Mouse (Mus musculus) CH12.LX (cell line): ENCODE results near the gene Syndig1. TPM values are rescaled to one million over a fixed set of nuclear protein-coding genes. Genes with fewer than 3 reads are reported as not detected.

Experiments used
- DNase-seq: peaks from one replicate; pipeline ENCODE4 v3.0.0-alpha.2; 2013; ENCODE audit errors: extremely low read depth
- H3K27ac ChIP-seq: 2 replicates; pipeline ENCODE4 v1.5.1; 2012; ENCODE audit warnings: low read depth, mild to moderate bottlenecking, control low read depth, moderate library complexity; ENCODE audit not compliant: insufficient read depth
- H3K27me3 ChIP-seq: replicated peaks from 2 replicates; pipeline ENCODE3; 2012; ENCODE audit warnings: inconsistent platforms
- H3K36me3 ChIP-seq, 2 experiments: replicated peaks in 1 of 2; 2 replicates each; pipeline versions ENCODE3 to v1.6.1; 2012; ENCODE audit warnings: inconsistent platforms in 1 of 2, low read length in 1 of 2, mild to moderate bottlenecking in 1 of 2, mixed read lengths in 1 of 2, moderate library complexity in 1 of 2; ENCODE audit not compliant: control insufficient read depth in 1 of 2, insufficient read depth in 1 of 2
- H3K4me1 ChIP-seq, 2 experiments: 2 replicates each; pipeline ENCODE4 v1.6.1; 2012; ENCODE audit warnings: inconsistent platforms in 1 of 2, moderate library complexity in 1 of 2; ENCODE audit not compliant: insufficient read depth in 2 of 2, control insufficient read depth in 1 of 2
- H3K4me2 ChIP-seq: 2 replicates; pipeline ENCODE4 v1.6.1; 2012; ENCODE audit warnings: low read depth, mild to moderate bottlenecking, control low read depth; ENCODE audit not compliant: poor library complexity, insufficient read depth, severe bottlenecking
- H3K4me3 ChIP-seq, 3 experiments: fragments of 150-350 bp in 1 of 3; sonication (generic) in 1 of 3; replicated peaks in 1 of 3; 2 replicates each; pipeline versions ENCODE3 to v1.5.1; 2011 to 2012; ENCODE audit warnings: low read depth in 2 of 3, low read length in 2 of 3, mild to moderate bottlenecking in 2 of 3, moderate library complexity in 2 of 3, control low read depth in 1 of 3, improper control_type of control experiment in 1 of 3, inconsistent platforms in 1 of 3, mixed read lengths in 1 of 3; ENCODE audit not compliant: poor library complexity in 1 of 3
- H3K79me2 ChIP-seq: replicated peaks from 2 replicates; pipeline ENCODE4 v1.6.1; 2012; ENCODE audit warnings: mild to moderate bottlenecking, moderate library complexity; ENCODE audit not compliant: control insufficient read depth, poor library complexity, insufficient read depth, severe bottlenecking; ENCODE audit errors: extremely low read depth
- H3K9ac ChIP-seq: 2 replicates; pipeline ENCODE4 v1.6.1; 2012; ENCODE audit warnings: low read depth, mild to moderate bottlenecking, control low read depth, moderate library complexity; ENCODE audit not compliant: insufficient read depth
- H3K9me3 ChIP-seq: replicated peaks from 2 replicates; pipeline ENCODE3; 2012; ENCODE audit warnings: low read length, inconsistent platforms, mixed read lengths
- CHD1 ChIP-seq: IDR thresholded peaks from 2 replicates; pipeline ENCODE4 v1.6.1; 2012; ENCODE audit warnings: low read depth, low read length, improper control_type of control experiment, inconsistent platforms
- CTCF ChIP-seq, 2 experiments: IDR thresholded peaks in 1 of 2; conservative IDR thresholded peaks in 1 of 2; 2 replicates each; pipeline ENCODE4 v1.5.1; 2011 to 2012; ENCODE audit warnings: low read depth in 2 of 2, low read length in 2 of 2, improper control_type of control experiment in 1 of 2, inconsistent platforms in 1 of 2, mild to moderate bottlenecking in 1 of 2, moderate library complexity in 1 of 2
- ELF1 ChIP-seq: IDR thresholded peaks from 2 replicates; pipeline ENCODE4 v1.6.1; 2014; ENCODE audit warnings: low read depth, mild to moderate bottlenecking, inconsistent platforms, low read length, improper control_type of control experiment
- ETS1 ChIP-seq: conservative IDR thresholded peaks from 2 replicates; pipeline ENCODE4 v1.6.1; 2012; ENCODE audit warnings: low read depth, mild to moderate bottlenecking, inconsistent platforms, low read length, improper control_type of control experiment, moderate library complexity
- GABPA ChIP-seq: IDR thresholded peaks from 2 replicates; pipeline ENCODE4 v1.6.1; 2012; ENCODE audit warnings: low read depth, low read length, improper control_type of control experiment, inconsistent platforms; ENCODE audit not compliant: insufficient replicate concordance
- HCFC1 ChIP-seq: IDR thresholded peaks from 2 replicates; pipeline ENCODE4 v1.6.1; 2012; ENCODE audit warnings: low read depth, mild to moderate bottlenecking, inconsistent platforms, low read length, improper control_type of control experiment
- IRF4 ChIP-seq: IDR thresholded peaks from 2 replicates; pipeline ENCODE4 v1.6.1; 2014; ENCODE audit warnings: low read depth, mild to moderate bottlenecking, inconsistent platforms, low read length, improper control_type of control experiment
- JUN ChIP-seq: IDR thresholded peaks from 2 replicates; pipeline ENCODE4 v1.6.1; 2011; ENCODE audit warnings: low read depth, mild to moderate bottlenecking, low read length, improper control_type of control experiment, moderate library complexity; ENCODE audit not compliant: insufficient read depth
- JUND ChIP-seq: conservative IDR thresholded peaks from 2 replicates; pipeline ENCODE4 v1.6.1; 2011; ENCODE audit warnings: low read depth, low read length, improper control_type of control experiment
- KAT2A ChIP-seq: IDR thresholded peaks from 2 replicates; pipeline ENCODE4 v1.6.1; 2012; ENCODE audit warnings: low read length, improper control_type of control experiment, inconsistent platforms; ENCODE audit not compliant: insufficient replicate concordance
- MAX ChIP-seq: IDR thresholded peaks from 2 replicates; pipeline ENCODE4 v1.6.1; 2011; ENCODE audit warnings: low read length, improper control_type of control experiment
- MAZ ChIP-seq: IDR thresholded peaks from 2 replicates; pipeline ENCODE4 v1.6.1; 2012; ENCODE audit warnings: low read depth, mild to moderate bottlenecking, inconsistent platforms, low read length, improper control_type of control experiment, moderate library complexity
- MEF2A ChIP-seq: IDR thresholded peaks from 2 replicates; pipeline ENCODE4 v1.6.1; 2014; ENCODE audit warnings: low read depth, mild to moderate bottlenecking, inconsistent platforms, low read length, improper control_type of control experiment, borderline replicate concordance
- MXI1 ChIP-seq: IDR thresholded peaks from 2 replicates; pipeline ENCODE4 v1.6.1; 2011; ENCODE audit warnings: mild to moderate bottlenecking, low read depth, low read length, improper control_type of control experiment
- NELFE ChIP-seq: IDR thresholded peaks from 2 replicates; pipeline ENCODE4 v1.6.1; 2011; ENCODE audit warnings: low read depth, low read length, improper control_type of control experiment
- NRF1 ChIP-seq: IDR thresholded peaks from 2 replicates; pipeline ENCODE4 v1.6.1; 2014; ENCODE audit warnings: low read depth, mild to moderate bottlenecking, inconsistent platforms, low read length, improper control_type of control experiment, moderate library complexity
- SIN3A ChIP-seq: IDR thresholded peaks from 2 replicates; pipeline ENCODE4 v1.6.1; 2012; ENCODE audit warnings: low read length, improper control_type of control experiment, inconsistent platforms
- TBP ChIP-seq: conservative IDR thresholded peaks from 2 replicates; pipeline ENCODE4 v1.6.1; 2011; ENCODE audit warnings: low read depth, low read length, improper control_type of control experiment
- UBTF ChIP-seq: IDR thresholded peaks from 2 replicates; pipeline ENCODE4 v1.6.1; 2012; ENCODE audit warnings: low read depth, mild to moderate bottlenecking, inconsistent platforms, low read length, improper control_type of control experiment, moderate library complexity
- USF1 ChIP-seq: IDR thresholded peaks from 2 replicates; pipeline ENCODE4 v1.6.1; 2014; ENCODE audit warnings: low read depth, mild to moderate bottlenecking, inconsistent platforms, low read length, improper control_type of control experiment
- USF2 ChIP-seq: conservative IDR thresholded peaks from 2 replicates; pipeline ENCODE4 v1.6.1; 2011; ENCODE audit warnings: low read depth, low read length, improper control_type of control experiment
- ZKSCAN1 ChIP-seq: IDR thresholded peaks from 2 replicates; pipeline ENCODE4 v1.6.1; 2012; ENCODE audit warnings: low read depth, inconsistent platforms, low read length, improper control_type of control experiment, borderline replicate concordance
- dilution Hi-C: fragments of 300-500 bp; cut with MboI; formaldehyde crosslinking; loops from 2 replicates; pipeline ENCODE4 v1.14.3; 2020; ENCODE audit warnings: low sequenced_read_pairs; ENCODE audit not compliant: extremely low pct_unique_long_range_greater_than_20kb, extremely low pct_ligation_motif_present
- in situ Hi-C: fragments of 300-500 bp; cut with MboI; formaldehyde crosslinking; loops from 3 replicates; pipeline ENCODE4 v1.14.3; 2019; ENCODE audit warnings: low sequenced_read_pairs, low pct_ligation_motif_present, low pct_unique_long_range_greater_than_20kb, mixed read lengths
- polyA plus RNA-seq: library from polyadenylated mRNA; unstranded; fragments of >175 nt; gene quantifications from 2 replicates; pipeline ENCODE4 v1.2.1, GENCODE M21; 2012; ENCODE audit warnings: low read depth; ENCODE audit not compliant: insufficient read length
- total RNA-seq, 2 experiments: library from RNA; depleted of rRNA; stranded (reverse); fragments of 300-350 nt in 1 of 2; fragments of >200 nt in 1 of 2; gene quantifications; 2 replicates each; pipeline ENCODE4 v1.2.3; 2012 to 2014

Syndig1 gene
- total and polyA plus RNA-seq, 3 experiments = not detected

DNA sequence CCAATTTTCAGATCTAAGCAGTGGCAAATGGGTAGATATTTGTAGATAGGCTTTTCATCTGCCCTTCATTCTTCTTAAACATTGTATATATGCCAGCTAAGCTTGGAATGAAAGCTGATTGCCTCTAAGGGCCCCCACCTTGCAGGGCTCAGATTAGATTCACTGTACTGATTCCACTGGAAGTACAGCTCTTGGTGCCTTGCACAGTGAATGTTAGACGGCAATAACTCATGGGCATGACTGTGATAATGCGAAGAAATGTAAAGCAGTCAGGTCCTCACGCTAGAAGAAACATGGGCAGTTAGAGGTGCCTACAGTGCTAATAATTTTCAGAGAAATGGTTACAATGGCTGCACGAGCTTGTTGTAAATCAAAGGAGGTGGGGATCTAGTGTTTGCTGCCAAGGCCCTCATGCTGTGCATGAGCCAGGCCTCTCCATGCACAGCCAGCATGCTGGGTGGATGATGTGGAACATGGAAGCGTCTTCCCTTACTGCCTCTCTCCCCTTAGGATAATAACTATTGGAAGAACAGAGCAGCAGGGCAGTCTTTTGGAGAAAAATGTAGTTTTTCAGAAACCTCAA lies 167.5 kb downstream of the Syndig1 start:
- dilution Hi-C loops (no loop called here), in situ Hi-C loops (no loop called here)
- no peaks in the 10 kb centered on the region for H3K27me3 ChIP-seq

DNA sequence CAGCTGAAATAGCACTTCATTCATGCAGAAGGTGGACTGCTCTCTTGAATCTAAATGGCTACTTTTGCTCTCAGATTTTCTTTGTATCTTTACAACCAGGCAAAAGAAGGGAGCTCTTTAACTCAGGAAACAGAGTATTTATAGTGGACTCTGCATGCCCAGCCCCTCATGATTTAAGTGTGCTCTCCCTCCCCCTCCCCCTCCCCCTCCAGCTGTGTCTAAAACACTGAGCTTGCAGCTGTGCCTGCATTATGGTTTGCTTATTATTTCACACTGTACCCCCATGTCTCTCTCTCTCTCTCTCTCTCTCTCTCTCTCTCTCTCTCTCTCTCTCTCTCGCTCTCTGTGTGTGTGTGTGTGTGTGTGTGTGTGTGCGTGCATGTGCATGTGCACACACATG lies 168.6 kb downstream of the Syndig1 start:
- Histone ChIP-seq H3K4me1 (no peaks in the 10 kb centered on the region), H3K4me2 (no peak overlapping the region), H3K27ac (no peak overlapping the region), H3K9ac (no peak overlapping the region), H3K79me2 (no peaks in the 10 kb centered on the region), H3K36me3 (no peaks in the 10 kb centered on the region), H3K27me3 (no peaks in the 10 kb centered on the region), H3K4me3 (no peak overlapping the region), H3K9me3 (no peaks in the 10 kb centered on the region)
- DNase-seq = no peak
- dilution Hi-C loops (no loop called here), in situ Hi-C loops (no loop called here)
- TF ChIP-seq CTCF (conservative IDR thresholded peaks at IDR 0.05 in 1 of 2, IDR thresholded peaks at IDR 0.05 in 1 of 2; ENCODE audit: low read depth in 2 of 2, low read length in 2 of 2) (no peak), MAX (no peak), CHD1 (no peak), NRF1 (no peak), HCFC1 (no peak), IRF4 (no peak), KAT2A (no peak), USF2 (no peak), UBTF (no peak), JUN (no peak), USF1 (no peak), MXI1 (no peak), ELF1 (no peak), MEF2A (no peak), ETS1 (no peak), SIN3A (no peak), GABPA (no peak)

More for the DNA sequence above, 167.5 kb downstream of the Syndig1 start:
- Histone ChIP-seq H3K9ac (no peak overlapping the region), H3K4me3 (no peak overlapping the region), H3K4me1 (no peaks in the 10 kb centered on the region), H3K9me3 (no peaks in the 10 kb centered on the region), H3K79me2 (no peaks in the 10 kb centered on the region), H3K4me2 (no peak overlapping the region), H3K36me3 (no peaks in the 10 kb centered on the region), H3K27ac (no peak overlapping the region)
- TF ChIP-seq MAZ (no peak), JUND (no peak), NELFE (no peak), CTCF (conservative IDR thresholded peaks at IDR 0.05 in 1 of 2, IDR thresholded peaks at IDR 0.05 in 1 of 2; ENCODE audit: low read depth in 2 of 2, low read length in 2 of 2) (no peak), ZKSCAN1 (no peak), TBP (no peak), MXI1 (no peak), MEF2A (no peak), MAX (no peak), IRF4 (no peak)
- DNase-seq = no peak
